Mouse (Mus musculus): Measurements from ENCODE around the gene 1700021F05Rik. TPM values are rescaled to one million over a fixed set of nuclear protein-coding genes. Genes with fewer than 3 reads are reported as not detected.

1700021F05Rik gene
- polyA plus RNA-seq, 1 experiment from 2014 or later, result 27.5 TPM

DNA sequence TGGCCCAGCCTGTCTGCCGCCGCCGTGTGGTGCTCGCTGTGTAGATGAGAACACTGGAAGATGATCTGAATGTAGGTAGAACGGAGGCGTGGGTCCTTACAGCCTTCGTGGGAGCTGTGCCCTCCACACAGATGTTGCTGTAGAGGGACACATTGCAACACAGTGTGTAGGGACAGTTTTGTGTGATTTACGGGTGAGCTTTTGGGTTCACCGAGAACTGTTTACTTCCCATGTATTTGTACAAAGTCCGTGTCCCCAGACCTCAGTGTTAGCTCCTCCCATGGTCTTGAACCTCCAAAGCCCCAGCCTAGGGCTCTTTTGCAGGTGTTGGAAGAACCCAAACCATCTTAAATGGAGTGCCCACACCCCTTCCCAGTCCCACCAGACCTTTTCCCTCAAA is 27.8 kb downstream of the 1700021F05Rik start:
- no peaks in the 10 kb centered on the region for H3K27me3 ChIP-seq
- no peak overlapping the region for H3K4me2 ChIP-seq
- H3K9ac ChIP-seq, result no peak overlapping the region
- no peak overlapping the region for H3K4me3 ChIP-seq (replicated peaks)
- H3K36me3 ChIP-seq (replicated peaks), result peaks cover 28% of the 10 kb centered on the region
- 79% methylated on average over 10 of the region's 10 CpGs for WGBS (ENCODE audit: insufficient replicate concordance)
- peaks cover 3% of the 10 kb centered on the region; the same call in 1 of the 2 replicates for H3K4me1 ChIP-seq (replicated peaks)
- peak; percentile 56 for ATAC-seq (ENCODE audit: insufficient read depth)
- H3K27ac ChIP-seq (replicated peaks), result no peak overlapping the region
- no peaks in the 10 kb centered on the region for H3K9me3 ChIP-seq (replicated peaks)

DNA sequence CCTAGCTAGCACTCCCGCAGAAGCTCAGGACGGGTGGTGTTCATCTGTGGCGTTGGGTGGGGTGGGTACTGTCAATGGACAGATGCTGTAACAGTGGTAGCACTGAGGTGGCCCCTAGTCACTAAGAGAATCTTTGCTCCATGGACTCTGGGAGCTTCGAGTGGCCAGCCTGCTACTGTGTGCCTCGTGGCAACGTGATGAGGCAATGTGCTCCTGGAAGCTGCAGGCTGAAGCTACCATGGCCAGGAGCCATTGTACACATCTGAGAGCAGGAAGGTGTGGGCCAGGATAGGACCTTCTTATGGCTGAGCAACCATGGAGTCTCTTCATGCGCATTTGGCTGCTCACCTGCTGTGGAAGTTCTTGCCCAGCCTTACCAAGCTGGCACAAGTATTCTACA is 31.6 kb downstream of the 1700021F05Rik start:
- no peak overlapping the region for H3K4me3 ChIP-seq (replicated peaks)
- H3K36me3 ChIP-seq (replicated peaks), result peaks cover 28% of the 10 kb centered on the region
- no peaks in the 10 kb centered on the region for H3K27me3 ChIP-seq
- no peak overlapping the region for H3K9ac ChIP-seq
- no peak for ATAC-seq (ENCODE audit: insufficient read depth)
- peaks cover 3% of the 10 kb centered on the region; the same call in 1 of the 2 replicates for H3K4me1 ChIP-seq (replicated peaks)
- 75% methylated on average over 7 of the region's 7 CpGs for WGBS (ENCODE audit: insufficient replicate concordance)
- no peaks in the 10 kb centered on the region for H3K9me3 ChIP-seq (replicated peaks)
- no peak overlapping the region for H3K4me2 ChIP-seq
- H3K27ac ChIP-seq (replicated peaks), result no peak overlapping the region

DNA sequence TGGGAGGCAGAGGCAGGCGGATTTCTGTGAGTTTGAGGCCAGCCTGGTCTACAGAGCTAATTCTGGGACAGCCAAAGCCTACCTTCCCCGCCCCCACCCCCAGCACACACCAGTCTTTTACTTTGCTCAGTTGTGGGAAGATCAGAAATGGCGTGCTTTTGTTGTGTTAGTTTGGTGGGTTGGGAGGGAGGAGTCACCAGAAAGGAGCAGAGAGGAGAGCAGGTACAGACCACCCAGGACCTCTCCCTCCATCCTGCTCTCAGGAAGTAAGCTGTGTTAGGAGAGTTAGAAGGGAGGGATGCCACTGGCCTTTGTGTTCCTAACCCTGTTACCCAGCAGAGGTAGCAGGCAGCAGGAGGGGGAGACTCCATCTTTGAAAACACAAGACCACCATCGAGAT is 33.7 kb downstream of the 1700021F05Rik start:
- H3K27ac ChIP-seq (replicated peaks), result no peak overlapping the region
- H3K36me3 ChIP-seq (replicated peaks), result peaks cover 25% of the 10 kb centered on the region
- H3K4me3 ChIP-seq (replicated peaks), result no peak overlapping the region
- H3K9ac ChIP-seq, result no peak overlapping the region
- no peaks in the 10 kb centered on the region for H3K27me3 ChIP-seq
- no peaks in the 10 kb centered on the region for H3K9me3 ChIP-seq (replicated peaks)
- no peak for ATAC-seq (ENCODE audit: insufficient read depth)
- H3K4me2 ChIP-seq, result no peak overlapping the region
- WGBS (ENCODE audit: insufficient replicate concordance), result 64% methylated on average over 4 of the region's 4 CpGs
- no peaks in the 10 kb centered on the region for H3K4me1 ChIP-seq (replicated peaks)

DNA sequence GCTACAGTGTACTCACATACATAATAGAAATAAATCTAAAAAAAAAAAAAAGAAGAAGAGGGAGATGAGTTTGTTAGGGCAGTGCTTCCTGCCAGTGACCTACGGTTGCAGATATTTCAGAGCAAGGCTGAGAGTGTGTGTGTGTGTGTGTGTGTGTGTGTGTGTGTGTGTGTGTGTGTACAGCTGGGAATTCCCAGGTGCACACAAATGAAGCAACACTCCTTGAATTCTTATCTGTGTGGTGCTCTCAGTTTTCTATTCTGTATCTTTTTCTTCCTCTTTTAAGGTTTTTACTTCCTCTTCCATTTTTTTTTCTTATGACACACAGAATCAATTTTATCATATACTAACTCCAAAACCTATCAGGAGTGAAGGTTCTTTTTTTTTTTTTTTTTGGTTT is 36.5 kb downstream of the 1700021F05Rik start:
- Histone ChIP-seq H3K27me3 (no peaks in the 10 kb centered on the region), H3K36me3 (replicated peaks) (peaks cover 7% of the 10 kb centered on the region; the same call in 1 of the 2 replicates)
- no peak for ATAC-seq (ENCODE audit: insufficient read depth)

DNA sequence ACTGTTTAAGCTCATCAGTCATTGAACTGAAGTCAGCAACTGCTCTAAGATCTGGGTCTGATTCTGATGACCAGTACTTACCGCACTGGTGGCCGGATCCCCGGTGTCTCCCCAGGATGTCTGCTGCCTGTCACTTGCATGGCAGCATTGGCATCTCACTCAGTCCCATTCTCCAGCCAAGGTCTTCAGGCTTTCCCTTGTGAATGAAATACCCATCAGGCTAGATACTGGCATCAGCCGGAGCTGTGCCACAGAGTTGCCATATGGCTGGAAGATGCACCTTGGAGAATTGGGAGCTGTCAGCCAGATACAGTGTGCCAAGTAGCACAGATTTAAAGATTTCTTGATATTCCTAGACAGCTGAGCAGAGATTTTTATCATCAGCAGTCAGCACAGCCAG is 38.2 kb downstream of the 1700021F05Rik start:
- Histone ChIP-seq H3K4me2 (no peak overlapping the region), H3K27me3 (no peaks in the 10 kb centered on the region), H3K9ac (no peak overlapping the region), H3K27ac (replicated peaks) (no peak overlapping the region), H3K4me3 (replicated peaks) (no peak overlapping the region), H3K9me3 (replicated peaks) (no peaks in the 10 kb centered on the region), H3K4me1 (replicated peaks) (no peaks in the 10 kb centered on the region), H3K36me3 (replicated peaks) (peaks cover 19% of the 10 kb centered on the region)
- 80% methylated on average over 4 of the region's 4 CpGs for WGBS (ENCODE audit: insufficient replicate concordance)
- no peak for ATAC-seq (ENCODE audit: insufficient read depth)

More for the DNA sequence above, 36.5 kb downstream of the 1700021F05Rik start:
- Histone ChIP-seq H3K4me3 (replicated peaks) (no peak overlapping the region), H3K27ac (replicated peaks) (no peak overlapping the region), H3K4me1 (replicated peaks) (no peaks in the 10 kb centered on the region), H3K9me3 (replicated peaks) (no peaks in the 10 kb centered on the region), H3K9ac (no peak overlapping the region), H3K4me2 (no peak overlapping the region)
- 54% methylated on average over 1 of the region's 1 CpGs for WGBS (ENCODE audit: insufficient replicate concordance)

DNA sequence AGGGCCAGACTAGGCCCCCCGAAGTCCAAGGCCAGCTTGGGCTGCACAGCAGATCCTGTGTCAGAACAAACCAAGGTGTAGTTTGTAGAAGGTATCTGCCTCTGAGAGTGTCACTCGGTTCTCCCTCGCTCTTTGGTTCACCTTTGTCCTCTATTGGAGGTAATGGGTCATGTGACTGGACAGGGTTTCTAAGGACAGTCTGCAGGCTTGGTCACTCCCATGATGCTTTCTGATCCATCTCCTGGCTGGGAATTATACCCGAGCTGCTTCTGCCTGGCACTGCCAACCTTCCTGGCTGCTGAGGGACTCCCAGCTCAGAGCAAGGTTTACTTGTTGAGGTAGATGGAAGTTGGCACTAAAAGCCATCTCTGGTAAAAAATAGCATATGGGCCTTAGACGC is 49.9 kb downstream of the 1700021F05Rik start:
- peak; percentile 11; the same call in 1 of the 2 replicates for ATAC-seq (ENCODE audit: insufficient read depth)

DNA sequence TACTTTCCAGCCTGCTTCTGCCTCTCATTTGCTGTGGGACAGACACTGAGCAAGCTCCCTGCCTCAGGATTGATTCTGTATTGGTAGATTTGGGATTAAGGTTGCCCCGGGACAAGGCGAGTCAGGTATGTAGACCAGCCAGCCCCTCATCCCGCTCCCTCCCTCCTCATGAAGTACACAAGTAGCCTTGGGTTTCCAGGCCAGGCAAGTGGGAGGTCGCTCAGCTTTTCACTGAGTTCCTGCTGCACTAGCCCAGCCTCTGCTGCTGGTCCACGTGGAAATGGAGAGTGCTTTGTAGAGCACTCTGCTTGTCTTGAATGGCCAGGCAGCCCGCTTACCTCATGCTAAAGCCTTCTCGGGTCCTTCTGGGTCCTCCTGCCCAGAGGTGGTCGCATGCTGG is 50.8 kb downstream of the 1700021F05Rik start:
- ATAC-seq (ENCODE audit: insufficient read depth), result no peak
- Histone ChIP-seq H3K27ac (replicated peaks) (peak overlapping the region; percentile 51), H3K4me2 (no peak overlapping the region), H3K27me3 (no peaks in the 10 kb centered on the region), H3K9ac (no peak overlapping the region), H3K4me3 (replicated peaks) (no peak overlapping the region), H3K9me3 (replicated peaks) (no peaks in the 10 kb centered on the region), H3K4me1 (replicated peaks) (peaks cover 41% of the 10 kb centered on the region), H3K36me3 (replicated peaks) (peaks cover 7% of the 10 kb centered on the region; the same call in 1 of the 2 replicates)
- WGBS (ENCODE audit: insufficient replicate concordance), result 66% methylated on average over 8 of the region's 8 CpGs

More for the DNA sequence above, 49.9 kb downstream of the 1700021F05Rik start:
- H3K4me2 ChIP-seq, result no peak overlapping the region
- WGBS (ENCODE audit: insufficient replicate concordance), result 62% methylated on average over 5 of the region's 5 CpGs
- no peak overlapping the region for H3K27ac ChIP-seq (replicated peaks)
- H3K36me3 ChIP-seq (replicated peaks), result peaks cover 10% of the 10 kb centered on the region; the same call in 1 of the 2 replicates
- no peak overlapping the region for H3K9ac ChIP-seq
- H3K4me1 ChIP-seq (replicated peaks), result peaks cover 38% of the 10 kb centered on the region
- no peaks in the 10 kb centered on the region for H3K9me3 ChIP-seq (replicated peaks)
- H3K4me3 ChIP-seq (replicated peaks), result no peak overlapping the region
- H3K27me3 ChIP-seq, result no peaks in the 10 kb centered on the region

DNA sequence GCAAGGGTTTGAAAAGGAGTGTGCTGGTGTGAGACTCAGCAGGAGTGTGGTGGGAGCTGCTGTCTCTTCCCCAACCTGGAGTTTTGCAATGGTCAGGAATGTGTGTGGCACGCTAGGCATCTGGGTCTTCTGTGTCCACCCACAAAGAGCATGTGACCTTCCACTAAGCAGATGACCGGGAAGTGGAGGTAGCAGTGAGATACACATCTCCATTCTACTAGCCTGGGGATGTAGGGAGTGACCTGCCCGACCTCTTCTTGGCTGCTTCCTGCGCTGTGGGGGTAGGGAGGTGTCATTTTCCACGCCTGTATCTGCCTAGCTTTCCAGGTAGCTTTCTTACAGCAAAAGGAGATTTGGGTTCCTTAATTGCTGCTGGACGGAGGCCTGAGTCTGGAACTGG is 51.2 kb downstream of the 1700021F05Rik start:
- Histone ChIP-seq H3K9ac (no peak overlapping the region), H3K4me1 (replicated peaks) (peaks cover 41% of the 10 kb centered on the region), H3K4me2 (no peak overlapping the region), H3K36me3 (replicated peaks) (0 out of 2 replicates have a peak, but pooled peaks cover 4% of the 10 kb centered on the region), H3K9me3 (replicated peaks) (no peaks in the 10 kb centered on the region), H3K27ac (replicated peaks) (peak overlapping the region; percentile 51), H3K27me3 (no peaks in the 10 kb centered on the region), H3K4me3 (replicated peaks) (no peak overlapping the region)
- ATAC-seq (ENCODE audit: insufficient read depth), result peak; percentile 35
- WGBS (ENCODE audit: insufficient replicate concordance), result 35% methylated on average over 6 of the region's 6 CpGs

DNA sequence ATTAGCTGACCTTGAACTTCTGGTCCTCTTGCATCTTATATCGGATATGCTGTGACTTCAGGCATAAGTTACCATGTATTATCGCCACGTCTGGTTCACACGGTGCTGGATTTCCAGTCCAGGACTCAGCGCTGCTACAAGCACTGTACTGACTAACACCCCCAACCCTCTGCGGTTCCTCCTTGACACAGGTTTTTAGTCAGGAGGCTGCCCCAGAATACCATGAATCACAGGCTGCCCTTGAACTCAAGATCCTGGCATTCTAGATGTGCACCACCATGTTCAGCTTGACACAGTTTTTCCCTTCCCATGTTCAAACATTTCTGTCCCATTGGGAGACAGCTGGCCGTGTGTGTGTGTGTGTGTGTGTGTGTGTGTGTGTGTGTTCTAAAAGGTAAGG is 51.7 kb downstream of the 1700021F05Rik start:
- 73% methylated on average over 7 of the region's 7 CpGs for WGBS (ENCODE audit: insufficient replicate concordance)
- no peak overlapping the region for H3K9ac ChIP-seq

DNA sequence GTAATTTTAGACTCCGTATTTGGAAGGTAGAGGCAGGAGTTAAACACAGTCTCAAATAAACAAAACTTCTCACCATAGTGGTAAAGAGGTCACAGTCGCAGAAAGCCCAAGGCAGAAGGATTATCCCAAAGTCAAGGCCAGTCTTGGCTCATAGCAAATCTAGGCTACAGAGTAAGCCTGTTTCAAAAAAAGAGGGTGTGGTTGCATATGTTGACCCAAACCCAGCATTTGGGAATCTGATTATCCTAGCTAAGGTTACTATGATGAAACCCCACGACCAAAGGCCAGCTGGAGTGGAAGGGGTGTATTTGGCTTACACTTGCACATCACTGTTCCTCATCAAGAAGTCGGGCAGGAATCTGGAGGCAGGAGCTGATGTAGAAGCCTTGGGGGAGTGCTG is 52.5 kb downstream of the 1700021F05Rik start:
- 53% methylated on average over 4 of the region's 4 CpGs for WGBS (ENCODE audit: insufficient replicate concordance)
- no peak overlapping the region for H3K4me3 ChIP-seq (replicated peaks)
- no peaks in the 10 kb centered on the region for H3K36me3 ChIP-seq (replicated peaks)
- no peaks in the 10 kb centered on the region for H3K9me3 ChIP-seq (replicated peaks)
- peaks cover 47% of the 10 kb centered on the region for H3K4me1 ChIP-seq (replicated peaks)
- no peak overlapping the region for H3K4me2 ChIP-seq
- no peak overlapping the region for H3K9ac ChIP-seq
- no peak for ATAC-seq (ENCODE audit: insufficient read depth)
- no peaks in the 10 kb centered on the region for H3K27me3 ChIP-seq
- no peak overlapping the region for H3K27ac ChIP-seq (replicated peaks)

More for the DNA sequence above, 51.7 kb downstream of the 1700021F05Rik start:
- H3K4me2 ChIP-seq, result no peak overlapping the region
- peaks cover 41% of the 10 kb centered on the region for H3K4me1 ChIP-seq (replicated peaks)
- no peak overlapping the region for H3K27ac ChIP-seq (replicated peaks)
- no peak for ATAC-seq (ENCODE audit: insufficient read depth)
- H3K9me3 ChIP-seq (replicated peaks), result no peaks in the 10 kb centered on the region
- H3K4me3 ChIP-seq (replicated peaks), result no peak overlapping the region
- no peaks in the 10 kb centered on the region for H3K36me3 ChIP-seq (replicated peaks)
- H3K27me3 ChIP-seq, result no peaks in the 10 kb centered on the region

DNA sequence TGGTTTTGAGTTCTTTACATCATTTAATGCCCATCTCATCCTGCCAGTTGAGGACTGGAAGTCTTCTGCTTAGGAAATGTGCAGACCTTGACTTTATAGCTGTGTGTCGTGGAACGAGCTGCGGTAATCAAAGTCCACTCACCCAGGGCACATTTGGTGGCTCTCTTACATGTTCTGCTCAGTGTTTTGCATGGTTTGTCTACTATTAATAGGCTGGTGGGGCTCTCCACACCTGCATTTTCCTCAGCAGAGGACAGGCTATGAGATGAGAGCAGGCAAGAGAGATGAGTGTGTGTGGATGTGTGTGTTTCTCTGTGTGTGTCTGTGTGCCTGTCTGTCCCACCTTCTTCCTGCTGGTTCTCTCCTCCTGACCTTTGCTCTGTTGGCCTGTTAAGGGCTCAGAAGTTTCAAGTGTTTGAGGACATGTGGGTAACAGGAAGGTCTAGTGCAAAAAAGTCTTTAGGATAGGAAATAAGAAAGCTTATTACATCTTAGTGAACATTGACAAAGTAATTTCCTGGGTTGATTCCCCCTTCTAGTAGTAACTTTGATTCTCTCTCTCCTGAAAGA is 53.3 kb downstream of the 1700021F05Rik start:
- Histone ChIP-seq H3K9ac (no peak overlapping the region), H3K36me3 (replicated peaks) (no peaks in the 10 kb centered on the region), H3K27ac (replicated peaks) (peak overlapping the region; percentile 33), H3K9me3 (replicated peaks) (no peaks in the 10 kb centered on the region), H3K4me2 (no peak overlapping the region), H3K27me3 (no peaks in the 10 kb centered on the region), H3K4me1 (replicated peaks) (peaks cover 49% of the 10 kb centered on the region), H3K4me3 (replicated peaks) (no peak overlapping the region)
- no peak for ATAC-seq (ENCODE audit: insufficient read depth)
- WGBS (ENCODE audit: insufficient replicate concordance), result 85% methylated on average over 3 of the region's 3 CpGs

DNA sequence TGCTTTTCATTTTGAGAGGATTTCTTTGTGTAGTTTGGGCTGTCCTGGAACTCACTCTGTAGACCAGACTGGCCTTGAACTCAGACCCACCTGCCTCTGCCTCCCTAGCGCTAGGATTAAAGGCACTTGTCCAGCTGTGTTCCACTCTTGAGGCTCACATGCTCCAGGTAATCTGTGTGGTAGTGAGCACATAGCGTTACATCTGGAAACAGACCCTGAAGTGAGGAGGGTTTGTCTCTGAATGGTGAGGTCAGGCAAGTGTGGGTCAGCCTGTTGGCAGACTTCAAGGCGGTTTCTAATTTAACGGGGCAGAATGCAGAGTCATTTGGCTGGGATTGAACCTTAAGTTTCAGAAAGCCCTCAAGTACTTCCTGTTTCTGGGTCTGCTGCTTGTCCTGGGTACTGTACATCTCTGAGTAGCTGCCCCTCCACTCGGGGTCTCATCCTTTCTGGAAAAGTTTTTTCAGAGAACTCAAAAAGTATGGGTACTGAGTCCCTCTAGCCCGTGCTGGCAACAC is 55.0 kb downstream of the 1700021F05Rik start:
- Histone ChIP-seq H3K9ac (no peak overlapping the region), H3K36me3 (replicated peaks) (no peaks in the 10 kb centered on the region), H3K27ac (replicated peaks) (no peak overlapping the region), H3K4me3 (replicated peaks) (no peak overlapping the region), H3K4me1 (replicated peaks) (peaks cover 63% of the 10 kb centered on the region), H3K4me2 (no peak overlapping the region), H3K9me3 (replicated peaks) (no peaks in the 10 kb centered on the region), H3K27me3 (no peaks in the 10 kb centered on the region)
- 54% methylated on average over 6 of the region's 6 CpGs for WGBS (ENCODE audit: insufficient replicate concordance)
- no peak for ATAC-seq (ENCODE audit: insufficient read depth)
